Mouse (Mus musculus): ENCODE measurements around the gene Mthfd2. TPM values are rescaled to one million over a fixed set of nuclear protein-coding genes. Genes with fewer than 3 reads are reported as not detected.
A peak's percentile ranks its signal among the peaks of the same experiment; 100 is the strongest.
"Not testable (repeated sequence)": the region's sequence is repeated elsewhere in the genome, so short reads cannot be mapped to it uniquely, and the experiment has no call there.

Gene Mthfd2
- polyA plus RNA-seq, 1 experiment from 2014 or later: 27.2 TPM

- Histone ChIP-seq H3K27ac (replicated peaks) (no peak overlapping the region), H3K9ac (no peak overlapping the region), H3K27me3 (no peaks in the 10 kb centered on the region), H3K36me3 (peaks cover 29% of the 10 kb centered on the region), H3K9me3 (replicated peaks) (no peaks in the 10 kb centered on the region), H3K4me3 (replicated peaks) (no peak overlapping the region), H3K4me2 (replicated peaks) (no peak overlapping the region), H3K4me1 (peaks cover 15% of the 10 kb centered on the region)
- 93% methylated on average over 24 of the region's 24 CpGs for WGBS
- no peak for ATAC-seq (ENCODE audit: insufficient number of reproducible peaks, low FRiP score, low TSS enrichment, low read depth)
These were observed 27.1 kb upstream of the Mthfd2 start for GRCm38 (mm10) chr6:83352666-83353410.

- H3K9ac ChIP-seq: no peak overlapping the region
- H3K4me1 ChIP-seq: peaks cover 15% of the 10 kb centered on the region
- H3K4me2 ChIP-seq (replicated peaks): no peak overlapping the region
- H3K9me3 ChIP-seq (replicated peaks): no peaks in the 10 kb centered on the region
- WGBS: 72% methylated on average over 7 of the region's 7 CpGs
- no peak overlapping the region for H3K27ac ChIP-seq (replicated peaks)
- no peak for ATAC-seq (ENCODE audit: insufficient number of reproducible peaks, low FRiP score, low TSS enrichment, low read depth)
- no peak overlapping the region for H3K4me3 ChIP-seq (replicated peaks)
- H3K27me3 ChIP-seq: no peaks in the 10 kb centered on the region
- peaks cover 25% of the 10 kb centered on the region for H3K36me3 ChIP-seq
These were observed 25.9 kb upstream of the Mthfd2 start for GRCm38 (mm10) chr6:83351490-83352160.

- no peaks in the 10 kb centered on the region for H3K9me3 ChIP-seq (replicated peaks)
- no peak for ATAC-seq (ENCODE audit: insufficient number of reproducible peaks, low FRiP score, low TSS enrichment, low read depth)
- no peak overlapping the region for H3K4me2 ChIP-seq (replicated peaks)
These were observed 25.2 kb upstream of the Mthfd2 start for GRCm38 (mm10) chr6:83350851-83351405.

GRCm38 (mm10) chr6:83350172-83350571 is 24.5 kb upstream of the Mthfd2 start:
- Histone ChIP-seq H3K4me2 (replicated peaks) (peak overlapping the region; percentile 79), H3K27ac (replicated peaks) (no peak overlapping the region), H3K36me3 (peaks cover 18% of the 10 kb centered on the region), H3K4me3 (replicated peaks) (peak overlapping the region; percentile 93), H3K9me3 (replicated peaks) (no peaks in the 10 kb centered on the region), H3K4me1 (peaks cover 15% of the 10 kb centered on the region), H3K9ac (peak overlapping the region; percentile 94), H3K27me3 (no peaks in the 10 kb centered on the region)
- no peak for ATAC-seq (ENCODE audit: insufficient number of reproducible peaks, low FRiP score, low TSS enrichment, low read depth)
- 79% methylated on average over 7 of the region's 7 CpGs for WGBS

More at GRCm38 (mm10) chr6:83350851-83351405, 25.2 kb upstream of the Mthfd2 start:
- H3K4me3 ChIP-seq (replicated peaks): no peak overlapping the region
- no peak overlapping the region for H3K9ac ChIP-seq
- H3K36me3 ChIP-seq: peaks cover 25% of the 10 kb centered on the region
- H3K27ac ChIP-seq (replicated peaks): no peak overlapping the region
- H3K27me3 ChIP-seq: no peaks in the 10 kb centered on the region
- peaks cover 15% of the 10 kb centered on the region for H3K4me1 ChIP-seq
- WGBS: 88% methylated on average over 16 of the region's 16 CpGs

GRCm38 (mm10) chr6:83349274-83349958 is 23.7 kb upstream of the Mthfd2 start:
- peak; percentile 90 for ATAC-seq (ENCODE audit: insufficient number of reproducible peaks, low FRiP score, low TSS enrichment, low read depth)
- no peaks in the 10 kb centered on the region for H3K9me3 ChIP-seq (replicated peaks)
- peak overlapping the region; percentile 93 for H3K4me3 ChIP-seq (replicated peaks)
- no peaks in the 10 kb centered on the region for H3K27me3 ChIP-seq
- no peak overlapping the region; the same call in 1 of the 2 replicates for H3K27ac ChIP-seq (replicated peaks)
- WGBS: under 1% methylated on average over 50 of the region's 53 CpGs
- peaks cover 15% of the 10 kb centered on the region for H3K4me1 ChIP-seq
- H3K4me2 ChIP-seq (replicated peaks): peak overlapping the region; percentile 79
- H3K9ac ChIP-seq: peak overlapping the region; percentile 94
- H3K36me3 ChIP-seq: peaks cover 11% of the 10 kb centered on the region

- ATAC-seq (ENCODE audit: insufficient number of reproducible peaks, low FRiP score, low TSS enrichment, low read depth): peak; percentile 58
- peaks cover 15% of the 10 kb centered on the region for H3K4me1 ChIP-seq
- peak within 1 kb of the TSS; percentile 94 for H3K9ac ChIP-seq
- no peak within 1 kb of the TSS; the same call in 1 of the 2 replicates for H3K27ac ChIP-seq (replicated peaks)
- WGBS: 19% methylated on average over 6 of the region's 6 CpGs
- peak within 1 kb of the TSS; percentile 79 for H3K4me2 ChIP-seq (replicated peaks)
- no peaks in the 10 kb centered on the region for H3K9me3 ChIP-seq (replicated peaks)
- peaks cover 6% of the 10 kb centered on the region for H3K36me3 ChIP-seq
- no peaks in the 10 kb centered on the region for H3K27me3 ChIP-seq
- peak within 1 kb of the TSS; percentile 93 for H3K4me3 ChIP-seq (replicated peaks)
These were observed 23.2 kb upstream of the Mthfd2 start, which contains the start of gene Bola3 for GRCm38 (mm10) chr6:83348873-83349272. TSS of gene Bola3 (plus strand) at chr6:83349147.

- H3K4me2 ChIP-seq (replicated peaks): no peak overlapping the region
- H3K36me3 ChIP-seq: peaks cover 3% of the 10 kb centered on the region
- ATAC-seq (ENCODE audit: insufficient number of reproducible peaks, low FRiP score, low TSS enrichment, low read depth): no peak
- H3K27ac ChIP-seq (replicated peaks): no peak overlapping the region
- H3K4me1 ChIP-seq: peaks cover 15% of the 10 kb centered on the region
- H3K27me3 ChIP-seq: no peaks in the 10 kb centered on the region
- H3K9me3 ChIP-seq (replicated peaks): no peaks in the 10 kb centered on the region
- no peak overlapping the region for H3K9ac ChIP-seq
- no peak overlapping the region for H3K4me3 ChIP-seq (replicated peaks)
- 82% methylated on average over 3 of the region's 3 CpGs for WGBS
These were observed 22.2 kb upstream of the Mthfd2 start for GRCm38 (mm10) chr6:83347916-83348315.

- WGBS: 86% methylated on average over 8 of the region's 8 CpGs
- not testable (repeated sequence) for H3K4me3 ChIP-seq (replicated peaks); H3K27ac ChIP-seq (replicated peaks); H3K4me2 ChIP-seq (replicated peaks); H3K9ac ChIP-seq; H3K27me3 ChIP-seq; H3K9me3 ChIP-seq (replicated peaks); ATAC-seq (ENCODE audit: insufficient number of reproducible peaks, low FRiP score, low TSS enrichment, low read depth)
- Histone ChIP-seq H3K4me1 (peaks cover 12% of the 10 kb centered on the region), H3K36me3 (peaks cover 28% of the 10 kb centered on the region)
These were observed 19.6 kb upstream of the Mthfd2 start for GRCm38 (mm10) chr6:83345285-83345684.

GRCm38 (mm10) chr6:83342957-83343356 is 17.2 kb upstream of the Mthfd2 start:
- no peak overlapping the region for H3K27ac ChIP-seq (replicated peaks)
- WGBS: 93% methylated on average over 2 of the region's 2 CpGs
- H3K9me3 ChIP-seq (replicated peaks): no peaks in the 10 kb centered on the region
- no peak overlapping the region for H3K9ac ChIP-seq
- ATAC-seq (ENCODE audit: insufficient number of reproducible peaks, low FRiP score, low TSS enrichment, low read depth): no peak
- no peak overlapping the region for H3K4me2 ChIP-seq (replicated peaks)
- H3K36me3 ChIP-seq: peaks cover 48% of the 10 kb centered on the region
- no peak overlapping the region for H3K4me3 ChIP-seq (replicated peaks)
- H3K4me1 ChIP-seq: no peaks in the 10 kb centered on the region
- no peaks in the 10 kb centered on the region for H3K27me3 ChIP-seq

GRCm38 (mm10) chr6:83341387-83341786 is 15.7 kb upstream of the Mthfd2 start:
- H3K36me3 ChIP-seq: peaks cover 57% of the 10 kb centered on the region
- 72% methylated on average over 3 of the region's 3 CpGs for WGBS
- ATAC-seq (ENCODE audit: insufficient number of reproducible peaks, low FRiP score, low TSS enrichment, low read depth): no peak

More at GRCm38 (mm10) chr6:83341387-83341786, 15.7 kb upstream of the Mthfd2 start:
- Histone ChIP-seq H3K27ac (replicated peaks) (no peak overlapping the region), H3K4me1 (no peaks in the 10 kb centered on the region), H3K4me2 (replicated peaks) (no peak overlapping the region), H3K4me3 (replicated peaks) (no peak overlapping the region), H3K27me3 (no peaks in the 10 kb centered on the region), H3K9me3 (replicated peaks) (no peaks in the 10 kb centered on the region), H3K9ac (no peak overlapping the region)

Data from embryonic facial prominence, embryonic 15.5 days (tissue).